Mouse (Mus musculus): ENCODE measurements at regions not wholly inside any gene's neighbourhood (a gene's known extent, or its start where the extent isn't known, plus 50 kb on each side); places are given as distances from the start of the nearest gene placed in this dataset.

- no peak for TF ChIP-seq CTCF (IDR thresholded peaks at IDR 0.05; ENCODE audit: low read depth, low read length)
- no peak for TF ChIP-seq POLR2A (IDR thresholded peaks at IDR 0.05; ENCODE audit: extremely low read depth, insufficient read depth, low read length)
Observed at GRCm38 (mm10) chr9:43542077-43542654, 201.6 kb upstream of the Nectin1 start.
